Mouse (Mus musculus) stomach, postnatal 0 days (tissue): Measurements from ENCODE around the gene Adam15.

Experiments used
- CTCF ChIP-seq: IDR thresholded peaks from 2 replicates; pipeline ENCODE4 v1.5.1; 2016; ENCODE audit warnings: antibody characterized with exemption, low read depth, mild to moderate bottlenecking, moderate library complexity
- EP300 ChIP-seq: optimal IDR thresholded peaks from 2 replicates; pipeline ENCODE3; 2016; ENCODE audit warnings: antibody characterized with exemption

DNA sequence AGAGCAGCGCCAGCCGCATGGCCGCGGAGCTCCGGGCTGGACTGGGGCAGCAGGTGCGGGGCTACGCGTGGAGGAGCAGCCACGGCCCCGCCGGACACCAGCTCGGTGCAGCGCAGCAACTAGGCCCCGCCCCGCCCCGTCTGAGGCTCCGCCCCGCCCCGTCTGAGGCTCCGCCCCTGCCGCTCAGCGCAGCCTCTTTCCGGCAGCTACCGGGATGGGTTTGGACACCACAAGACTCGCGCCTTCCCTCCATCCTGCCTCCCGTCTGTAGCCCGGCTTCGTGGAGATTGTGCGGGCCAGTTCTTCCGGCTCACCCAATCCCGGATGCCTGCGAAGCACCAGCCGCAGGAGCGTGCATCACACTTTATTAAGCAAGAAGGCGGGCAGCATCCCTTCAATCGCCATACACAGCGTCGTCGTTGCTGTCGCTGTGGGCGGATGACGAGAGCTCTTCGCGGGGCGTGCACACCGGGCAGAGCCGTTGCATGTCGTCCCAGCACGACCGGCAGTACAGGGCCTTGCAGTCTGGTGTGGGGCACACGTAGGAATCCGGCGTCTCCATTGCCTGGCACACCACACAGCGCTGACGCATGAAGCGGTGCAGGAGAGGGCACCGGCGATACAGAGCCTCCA, at the start of gene Adam15:
- peak; percentile 4 for TF ChIP-seq CTCF
- TF ChIP-seq EP300 = no peak
